Mouse (Mus musculus): ENCODE data around the gene Gm9803. TPM values are rescaled to one million over a fixed set of nuclear protein-coding genes. Genes with fewer than 3 reads are reported as not detected.

Gm9803 gene
- polyA plus RNA-seq, 2 experiments from 2014 or later = 28.0 to 34.3 TPM

DNA sequence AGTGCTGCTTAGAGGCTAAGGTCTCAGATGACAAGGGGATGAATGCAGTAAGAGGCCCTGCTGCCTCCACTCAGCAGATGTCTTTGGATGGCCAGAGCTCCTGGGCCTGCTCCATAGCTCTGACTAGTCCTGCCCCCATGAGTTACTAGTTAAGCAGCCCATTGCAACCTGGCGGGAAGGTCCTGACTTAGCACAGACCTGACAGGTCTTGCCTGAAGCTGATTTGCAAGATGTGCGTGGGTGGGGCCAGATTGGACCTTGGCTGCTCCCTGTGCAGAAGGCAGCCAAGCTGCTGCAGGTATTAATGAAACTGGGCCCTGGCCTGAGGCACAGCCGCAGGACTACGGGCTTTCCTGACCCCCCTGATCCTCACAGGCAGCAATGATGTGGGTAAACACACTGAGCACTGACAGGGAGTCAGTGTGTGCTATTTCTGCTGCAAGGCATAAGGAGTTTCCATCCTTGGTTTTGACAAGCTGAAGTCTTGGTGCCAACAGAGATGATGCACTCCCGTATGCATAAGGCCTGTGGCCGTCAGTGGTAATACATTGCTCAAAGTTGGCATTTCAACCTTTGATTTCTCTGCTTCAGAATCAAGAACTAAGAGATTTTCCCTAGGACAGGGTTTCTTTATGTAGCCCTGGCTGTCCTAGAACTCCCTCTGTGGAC lies 6.8 kb upstream of the Gm9803 start:
- ATAC-seq = no peak

DNA sequence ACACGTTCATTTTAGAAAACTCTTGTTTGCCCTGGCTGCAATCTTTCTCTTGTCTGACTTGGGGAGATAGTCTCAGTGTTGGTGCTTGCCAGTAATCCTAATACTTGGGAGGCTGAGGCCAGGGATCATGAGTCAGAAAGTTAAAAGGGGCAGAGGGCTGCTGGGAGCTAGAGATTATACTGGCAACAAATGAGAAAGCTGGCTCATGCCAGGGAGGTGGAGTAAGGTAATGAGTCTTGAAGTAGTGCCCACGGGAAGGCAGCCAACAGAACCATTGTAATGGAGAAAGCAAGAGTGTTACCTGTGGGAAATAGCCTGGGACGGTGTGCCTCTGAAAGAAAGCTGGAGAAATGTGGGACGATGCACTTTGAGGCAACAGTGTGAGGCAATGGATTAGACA lies 6.0 kb upstream of the Gm9803 start:
- no peak for ATAC-seq

DNA sequence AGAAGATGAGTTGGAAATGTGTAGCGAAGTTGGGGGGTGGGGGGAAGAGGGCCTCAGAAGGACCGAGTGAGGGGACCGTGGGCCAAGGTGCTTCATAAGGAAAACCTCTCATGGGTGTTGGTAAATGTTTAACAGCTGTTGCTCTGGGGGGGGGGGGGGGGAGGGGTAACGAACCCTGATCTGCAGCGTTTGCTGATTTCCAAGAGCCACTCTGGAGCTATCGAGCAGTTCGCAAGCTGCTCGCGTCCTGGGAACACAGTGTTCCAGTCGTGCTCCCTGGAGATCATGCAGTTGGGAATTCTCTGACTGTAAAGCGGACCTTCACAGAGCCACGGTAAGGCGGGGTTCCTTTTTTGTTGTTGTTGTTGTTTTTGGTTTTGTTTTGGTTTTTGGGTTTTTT lies 5.5 kb upstream of the Gm9803 start:
- ATAC-seq = no peak

DNA sequence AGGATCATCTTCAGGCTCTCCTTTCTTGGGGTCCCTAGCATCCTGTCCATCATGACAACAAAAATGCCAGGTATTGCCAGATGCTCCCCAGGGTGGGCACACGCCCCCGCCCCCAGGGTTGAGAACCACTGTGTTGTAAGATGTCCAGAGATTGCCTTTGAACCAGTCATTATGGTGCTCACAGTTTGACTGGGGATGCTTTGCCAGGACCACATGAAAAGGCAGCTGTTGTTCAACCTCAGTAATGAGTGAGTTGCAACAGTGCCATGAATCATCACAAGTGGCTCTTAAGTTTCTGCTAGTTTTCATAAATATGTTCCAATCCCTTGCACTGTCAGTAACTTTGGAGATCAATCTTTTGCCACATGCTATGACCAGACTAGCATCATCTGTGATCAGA lies 3.9 kb upstream of the Gm9803 start:
- no peak for ATAC-seq

DNA sequence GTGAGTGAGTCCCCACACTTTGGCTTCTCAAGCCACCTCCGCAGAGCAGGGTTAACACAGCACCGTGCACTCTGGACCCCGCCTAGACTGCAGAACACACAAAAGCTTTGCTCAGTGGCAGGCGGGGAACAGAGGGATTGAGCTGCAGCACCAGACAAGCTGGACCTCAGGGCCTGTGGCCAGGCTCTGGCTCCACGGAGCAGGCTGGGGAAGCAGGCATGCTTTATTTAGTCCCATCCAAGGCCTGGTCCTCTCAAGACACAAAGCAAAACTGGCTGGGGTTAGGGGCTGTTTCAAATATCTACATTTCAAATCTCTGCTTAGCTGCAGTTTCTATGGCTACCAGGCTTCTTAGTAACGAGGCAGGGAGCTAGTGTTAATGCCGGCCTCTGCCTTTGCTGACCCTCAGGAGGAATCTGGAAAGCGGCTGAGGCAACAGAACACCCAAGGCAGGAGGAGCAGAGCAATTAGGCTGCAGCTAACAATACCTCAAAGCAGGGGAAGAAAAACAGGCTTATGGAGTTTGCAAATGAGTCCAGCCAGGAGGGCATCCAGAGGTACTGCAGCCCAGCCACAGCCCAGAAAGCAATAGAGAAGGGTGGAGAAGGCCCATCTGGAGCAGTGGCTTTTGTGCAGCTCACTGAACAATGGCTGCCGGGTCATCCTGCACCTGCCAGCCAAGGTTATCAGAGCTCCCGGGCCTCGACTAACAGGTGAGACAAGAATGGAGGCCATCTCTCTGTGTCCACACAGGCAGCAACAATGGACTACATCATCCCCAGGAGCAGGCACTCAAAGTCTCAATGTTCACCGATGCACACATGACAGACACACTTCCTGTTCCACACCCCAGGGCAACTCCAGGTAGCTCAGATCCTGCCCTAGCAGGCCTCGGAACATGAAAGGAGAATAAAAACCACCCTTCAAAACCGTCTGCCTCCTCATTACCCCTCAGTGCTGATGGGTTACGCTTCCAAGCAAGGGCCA lies 3.7 kb downstream of the Gm9803 start:
- ATAC-seq = no peak

DNA sequence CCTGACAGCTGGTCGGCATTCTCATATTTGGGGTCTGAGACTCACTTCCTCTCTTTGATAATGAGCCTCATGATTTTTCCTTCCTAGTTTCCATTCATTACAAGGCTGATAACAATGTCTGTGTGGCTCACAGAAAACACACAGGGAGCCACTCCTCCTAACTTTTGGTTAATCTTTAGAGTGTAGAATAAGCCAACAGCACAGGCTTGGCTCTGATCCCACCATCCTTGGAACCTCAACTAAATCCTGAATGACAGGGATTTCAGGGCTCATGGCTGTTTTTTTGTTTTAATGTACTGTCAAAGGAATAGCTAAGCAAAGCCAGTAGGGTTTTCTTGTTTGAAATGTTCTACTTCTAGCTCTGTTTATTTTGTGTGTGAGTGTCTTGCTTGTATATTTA lies 10.5 kb downstream of the Gm9803 start:
- no peak for ATAC-seq

DNA sequence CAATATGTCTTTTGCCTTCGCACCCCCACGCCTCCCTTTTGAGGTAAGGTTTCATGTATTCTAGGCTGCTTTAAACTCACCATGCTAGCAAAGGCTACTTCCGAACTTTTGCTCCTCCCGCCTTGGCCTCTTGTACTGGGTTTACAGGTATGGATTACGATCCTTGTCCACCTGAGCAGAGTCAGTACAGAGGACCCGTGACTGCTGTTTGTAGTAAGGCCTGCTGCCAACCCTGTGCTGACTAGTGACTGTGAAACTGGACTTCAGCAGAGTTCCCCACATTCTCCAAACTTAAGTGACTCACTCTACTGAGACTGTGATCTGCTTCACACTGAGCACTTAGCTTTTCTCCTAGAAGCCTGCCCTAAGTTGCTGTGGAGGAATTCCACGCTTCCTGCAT lies 13.8 kb downstream of the Gm9803 start:
- no peak for ATAC-seq

DNA sequence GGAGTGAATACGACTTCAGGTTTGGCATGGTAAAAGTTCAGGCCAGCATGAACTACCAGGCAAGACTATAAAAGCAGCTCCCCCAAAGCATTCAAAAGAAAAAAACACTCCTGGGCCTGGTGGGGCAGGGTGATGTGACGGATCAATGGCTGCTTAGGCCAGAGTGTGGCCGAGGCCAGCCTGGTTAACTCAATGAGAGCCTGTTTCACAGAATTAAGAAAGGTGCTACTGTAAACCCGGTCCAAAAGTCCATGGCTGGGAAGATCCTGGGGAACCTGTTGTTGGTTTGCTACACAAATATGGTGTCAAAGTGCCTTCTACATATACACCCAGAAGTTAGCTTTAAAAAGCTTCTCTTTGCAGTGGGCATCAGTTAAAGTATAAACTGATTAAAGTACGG lies 14.9 kb downstream of the Gm9803 start:
- ATAC-seq = no peak

DNA sequence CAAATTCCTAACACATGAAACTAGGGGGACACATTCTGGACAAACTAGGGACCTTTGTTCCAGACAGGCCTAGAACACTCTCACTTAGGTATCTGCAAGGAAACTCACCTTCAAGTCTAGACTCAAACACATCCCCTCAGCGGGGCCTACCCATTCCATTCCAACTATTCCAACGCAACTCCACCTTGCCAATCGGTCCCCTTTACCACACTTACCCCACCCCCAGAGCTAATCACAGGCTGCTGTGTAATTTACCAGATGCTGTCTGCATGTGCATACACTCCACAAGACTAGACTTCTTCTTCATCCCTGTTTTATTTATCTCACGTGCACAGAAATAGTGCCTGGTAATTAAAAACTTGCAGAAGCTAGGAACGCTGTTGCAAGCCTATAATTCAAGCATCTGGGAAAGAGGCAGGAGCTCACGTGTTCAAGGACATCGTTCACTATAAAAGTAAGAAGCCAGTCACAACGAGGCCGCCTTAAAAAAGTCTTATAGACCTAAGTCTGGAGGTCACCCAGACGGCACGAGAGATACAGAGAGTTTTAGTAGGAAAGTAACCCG lies 15.9 kb downstream of the Gm9803 start:
- ATAC-seq = no peak

DNA sequence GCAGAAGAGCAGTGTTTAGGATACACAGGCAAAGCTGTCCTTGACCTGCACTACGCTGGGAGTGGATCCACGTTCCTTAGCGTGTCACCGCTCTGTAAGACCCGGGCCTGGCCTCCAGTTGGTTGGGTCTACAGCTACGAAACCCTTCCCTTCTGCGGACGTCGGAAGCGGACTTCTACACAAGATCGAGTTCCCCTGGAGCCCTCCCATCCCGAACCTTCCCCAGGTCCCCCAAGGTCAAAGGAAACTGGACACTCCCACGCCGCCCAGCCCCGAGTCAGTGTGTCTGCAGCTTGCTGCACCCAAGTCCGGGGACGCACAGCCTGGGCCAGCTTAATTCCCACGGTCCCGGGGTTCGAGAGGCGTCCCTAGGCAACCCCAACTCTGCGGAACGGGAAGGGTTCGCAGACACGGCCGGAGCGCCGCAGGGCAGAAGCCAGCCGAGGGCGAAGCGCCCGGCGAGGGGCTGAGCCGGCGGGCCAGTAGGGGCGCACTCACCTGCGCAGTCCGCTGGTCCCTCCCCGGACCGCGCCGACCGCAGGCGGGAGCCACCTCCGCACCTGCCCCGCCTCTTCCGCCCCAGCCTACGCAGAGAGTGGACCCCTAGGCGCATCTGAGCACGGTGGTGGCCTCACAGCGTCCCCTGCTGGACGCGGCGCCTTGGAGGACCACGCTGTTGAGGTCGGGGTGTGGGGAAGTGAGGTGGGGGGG lies 16.7 kb downstream of the Gm9803 start, which contains the start of gene 1700021F05Rik:
Gene 1700021F05Rik, minus strand, starts transcription at position 553 of the 711 bp plus-strand sequence.
- ATAC-seq = peak; percentile 93

DNA sequence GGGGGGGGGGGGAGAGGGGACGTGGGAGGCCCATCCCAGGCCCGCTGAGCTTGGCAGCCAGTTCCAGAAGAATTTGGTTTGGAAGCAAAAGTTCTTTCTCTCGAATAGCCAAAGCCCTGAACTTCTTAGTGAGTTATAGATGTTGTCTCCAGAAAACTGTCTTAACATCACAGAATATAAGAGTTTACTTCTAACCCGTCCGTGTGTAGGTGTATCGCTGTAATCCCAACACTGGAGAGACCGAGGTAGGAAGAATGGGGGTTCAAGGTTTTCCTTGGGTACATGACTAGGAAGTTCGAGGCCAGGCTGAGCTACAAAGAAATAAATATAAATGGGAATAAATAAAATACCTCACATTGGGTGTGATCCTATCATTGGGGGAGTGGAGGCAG lies 17.3 kb downstream of the Gm9803 start:
- ATAC-seq = no peak

DNA sequence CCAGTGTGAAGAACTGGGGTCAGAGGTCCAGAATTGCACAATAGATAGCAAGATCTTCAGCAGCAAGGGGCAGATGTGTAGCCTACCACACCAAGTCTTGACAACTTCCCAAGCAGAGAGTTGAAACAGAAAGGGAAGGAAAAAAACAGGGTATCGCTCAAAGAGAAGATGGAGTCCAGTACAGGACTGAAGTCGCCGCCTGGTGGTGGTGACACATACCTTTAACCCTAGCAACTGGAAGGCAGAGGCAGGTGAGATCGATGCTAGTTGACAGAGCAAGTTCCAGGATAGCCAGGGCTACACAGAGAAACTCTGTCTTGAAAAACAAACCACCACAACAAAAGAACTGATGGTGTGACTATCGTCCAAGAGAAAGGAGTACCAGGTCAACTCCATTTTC lies 25.5 kb downstream of the Gm9803 start:
- no peak for ATAC-seq

DNA sequence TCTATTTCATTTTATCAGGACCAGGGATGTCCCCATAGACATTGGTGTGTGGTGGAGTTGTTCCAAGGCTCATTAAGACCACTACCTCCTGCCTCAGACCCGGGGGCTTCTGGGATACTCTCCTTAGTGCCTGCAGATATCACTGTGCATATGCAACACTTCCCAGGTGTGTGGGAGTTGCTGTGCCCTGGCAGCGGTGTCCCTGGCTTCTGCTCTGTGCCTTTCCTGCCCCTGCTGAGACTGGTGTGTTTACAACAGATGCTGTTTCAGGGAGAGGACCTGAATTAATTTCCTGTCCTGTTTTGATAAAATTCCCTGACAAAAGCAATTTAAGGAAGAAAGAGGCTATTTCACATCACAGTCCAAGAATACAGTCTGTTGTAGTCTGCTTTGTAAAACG lies 27.0 kb downstream of the Gm9803 start:
- ATAC-seq = no peak

DNA sequence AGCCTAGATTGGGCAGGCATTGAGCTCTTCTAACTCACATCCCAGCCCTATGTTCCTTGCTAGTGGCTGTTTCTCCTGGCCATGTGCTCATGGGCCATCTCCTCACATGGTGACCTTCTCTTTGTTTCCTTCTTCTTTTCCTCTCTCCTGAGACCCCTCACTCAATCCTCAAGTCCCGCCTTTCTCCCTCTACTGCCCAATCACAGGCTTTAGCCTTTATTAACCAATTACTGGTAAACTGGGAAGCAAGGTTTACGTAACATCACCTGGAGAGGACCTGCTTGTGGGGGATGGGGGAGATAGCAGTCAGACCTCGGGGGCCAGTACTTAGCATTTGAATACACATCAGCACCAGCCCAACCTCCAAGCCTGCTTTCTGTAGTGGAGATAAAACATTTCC lies 27.5 kb downstream of the Gm9803 start:
- ATAC-seq = no peak

DNA sequence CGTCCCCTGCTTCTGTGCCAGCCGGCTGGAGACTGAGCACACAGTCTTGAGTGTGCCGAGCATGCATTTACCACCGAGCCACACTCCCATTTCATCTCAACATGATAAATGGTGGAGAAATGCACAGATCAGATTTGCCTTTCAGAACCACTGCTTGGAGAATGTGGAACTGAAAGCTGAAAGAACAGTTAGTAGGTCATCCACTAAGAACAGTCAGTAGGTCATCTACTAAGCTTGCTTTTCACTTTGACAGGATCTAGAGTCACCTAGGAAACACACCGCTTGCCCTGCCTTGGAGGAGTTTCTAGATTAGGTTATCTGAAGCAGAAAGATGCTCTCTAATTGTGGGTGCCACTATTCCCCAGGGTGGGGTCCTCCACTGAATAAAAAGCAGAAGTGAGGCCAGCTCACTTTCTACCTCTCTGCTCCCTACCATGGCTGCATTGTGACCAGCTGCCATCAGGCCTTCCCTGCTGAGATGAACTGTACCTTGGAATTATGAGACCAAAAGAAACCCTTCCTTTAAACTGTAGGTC lies 33.8 kb downstream of the Gm9803 start:
- no peak for ATAC-seq

DNA sequence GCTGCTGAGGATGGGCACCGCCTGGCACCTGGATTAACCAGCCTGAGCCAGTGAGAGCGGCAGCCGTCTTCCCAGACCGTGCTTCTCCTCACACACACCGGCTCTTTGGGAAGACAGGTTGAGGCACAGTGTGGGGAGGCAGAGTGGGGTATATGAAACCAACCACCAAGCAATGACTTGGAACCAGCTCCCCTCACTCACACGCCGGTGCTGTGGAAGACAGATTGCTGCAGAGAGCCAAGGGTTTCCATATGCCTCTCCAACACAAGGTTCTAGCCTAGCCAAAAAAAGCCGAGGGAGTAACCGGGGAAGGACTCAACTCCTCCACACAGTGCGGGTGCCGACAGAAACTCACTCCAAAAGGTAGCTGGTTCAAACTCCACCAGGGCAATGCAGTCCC lies 35.4 kb downstream of the Gm9803 start:
- no peak for ATAC-seq

DNA sequence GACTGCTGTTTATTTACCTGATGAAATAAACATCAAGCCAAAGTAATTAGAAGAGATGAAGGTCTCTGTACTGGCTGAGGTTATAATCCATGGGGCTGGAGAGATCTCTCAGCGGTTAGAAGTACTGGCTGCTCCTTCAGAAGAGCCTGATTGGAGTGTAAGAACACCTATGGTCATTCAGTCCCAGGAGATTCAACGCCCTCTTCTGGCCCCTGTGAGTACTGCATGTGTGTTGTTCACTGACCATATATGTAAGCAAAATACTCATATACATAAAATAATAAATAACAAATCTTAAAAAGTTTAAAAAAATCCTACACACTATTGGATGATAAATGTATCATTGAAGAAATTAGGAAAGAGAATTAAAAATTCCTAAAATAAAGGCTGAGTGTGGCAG lies 36.9 kb downstream of the Gm9803 start:
- ATAC-seq = no peak

DNA sequence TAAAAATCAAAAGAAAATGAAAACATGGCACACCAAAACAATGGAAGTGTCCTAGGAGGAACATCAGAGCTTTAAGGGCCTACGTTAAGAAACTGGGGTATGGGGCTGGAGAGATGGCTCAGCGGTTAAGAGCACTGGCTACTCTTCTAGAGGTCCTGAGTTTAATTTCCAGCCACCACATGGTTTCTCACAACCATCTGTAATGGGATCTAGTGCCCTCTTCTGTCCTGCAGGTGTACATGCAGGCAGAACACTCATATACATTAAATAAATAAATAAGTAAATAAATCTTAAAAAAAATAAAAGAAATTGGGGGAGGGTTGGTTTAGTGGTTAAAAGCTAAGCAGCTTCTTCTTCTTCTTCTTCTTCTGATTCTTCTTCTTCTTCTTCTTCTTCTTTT lies 37.4 kb downstream of the Gm9803 start:
- ATAC-seq = no peak
